Mouse (Mus musculus): Measurements from ENCODE around the gene Zfp334.
A peak's percentile ranks its signal among the peaks of the same experiment; 100 is the strongest.

The Zfp334 gene

GRCm38 (mm10) chr2:165376001-165376400, 12.1 kb downstream of the Zfp334 start:
- no peak for DNase-seq (ENCODE audit: low spot score in 2 of 2)

GRCm38 (mm10) chr2:165375478-165375877, 12.6 kb downstream of the Zfp334 start:
- DNase-seq (ENCODE audit: low spot score in 2 of 2), result no peak

- no peak for DNase-seq (ENCODE audit: low spot score in 2 of 2)
These were observed 17.0 kb downstream of the Zfp334 start for GRCm38 (mm10) chr2:165371066-165371465.

- DNase-seq (ENCODE audit: low spot score in 2 of 2), result no peak
These were observed 17.7 kb downstream of the Zfp334 start for GRCm38 (mm10) chr2:165370348-165370747.

GRCm38 (mm10) chr2:165368496-165368895, 19.6 kb downstream of the Zfp334 start, which contains the start of gene Zfp663:
Gene Zfp663 (minus strand): TSS chr2:165368729.
- DNase-seq (ENCODE audit: low spot score in 2 of 2), result no peak

- no peak for DNase-seq (ENCODE audit: low spot score in 2 of 2)
These were observed 20.1 kb downstream of the Zfp334 start for GRCm38 (mm10) chr2:165367868-165368439.

GRCm38 (mm10) chr2:165367047-165367520, 21.0 kb downstream of the Zfp334 start:
- DNase-seq (ENCODE audit: low spot score in 2 of 2), result no peak

- peak in 1 of 2 experiments; percentile 38 for DNase-seq (ENCODE audit: low spot score in 2 of 2)
These were observed 23.5 kb downstream of the Zfp334 start for GRCm38 (mm10) chr2:165364334-165365091.

GRCm38 (mm10) chr2:165363282-165363681, 24.8 kb downstream of the Zfp334 start:
- no peak for DNase-seq (ENCODE audit: low spot score in 2 of 2)

- DNase-seq (ENCODE audit: low spot score in 2 of 2), result peak in 1 of 2 experiments; percentile 47
These were observed 27.2 kb downstream of the Zfp334 start for GRCm38 (mm10) chr2:165360861-165361260.

GRCm38 (mm10) chr2:165351828-165352513, 36.1 kb downstream of the Zfp334 start:
- no peak for DNase-seq (ENCODE audit: low spot score in 2 of 2)

- no peak for DNase-seq (ENCODE audit: low spot score in 2 of 2)
These were observed 38.6 kb downstream of the Zfp334 start for GRCm38 (mm10) chr2:165349466-165349865.

GRCm38 (mm10) chr2:165346180-165346579, 41.9 kb downstream of the Zfp334 start:
- DNase-seq (ENCODE audit: low spot score in 2 of 2), result no peak

- no peak for DNase-seq (ENCODE audit: low spot score in 2 of 2)
These were observed 50.9 kb downstream of the Zfp334 start for GRCm38 (mm10) chr2:165337191-165337590.

GRCm38 (mm10) chr2:165332610-165333210, 55.3 kb downstream of the Zfp334 start:
- no peak for DNase-seq (ENCODE audit: low spot score in 2 of 2)

GRCm38 (mm10) chr2:165329703-165330102, 58.4 kb downstream of the Zfp334 start:
- DNase-seq (ENCODE audit: low spot score in 2 of 2), result no peak

- DNase-seq (ENCODE audit: low spot score in 2 of 2), result no peak
These were observed 59.3 kb downstream of the Zfp334 start for GRCm38 (mm10) chr2:165328746-165329145.

GRCm38 (mm10) chr2:165327386-165327785, 60.7 kb downstream of the Zfp334 start:
- DNase-seq (ENCODE audit: low spot score in 2 of 2), result no peak

GRCm38 (mm10) chr2:165326304-165327190, 61.5 kb downstream of the Zfp334 start, which contains the start of gene Elmo2:
Gene Elmo2 (minus strand): TSS chr2:165326479.
- peak; percentile 95 to 96 for DNase-seq (ENCODE audit: low spot score in 2 of 2)

- DNase-seq (ENCODE audit: low spot score in 2 of 2), result no peak
These were observed 62.3 kb downstream of the Zfp334 start for GRCm38 (mm10) chr2:165325521-165326303.
